Mouse (Mus musculus): ENCODE data around the gene Eepd1. TPM values are rescaled to one million over a fixed set of nuclear protein-coding genes. Genes with fewer than 3 reads are reported as not detected.

The Eepd1 gene
- polyA plus RNA-seq, 1 experiment from 2014 or later = 19.1 TPM

DNA sequence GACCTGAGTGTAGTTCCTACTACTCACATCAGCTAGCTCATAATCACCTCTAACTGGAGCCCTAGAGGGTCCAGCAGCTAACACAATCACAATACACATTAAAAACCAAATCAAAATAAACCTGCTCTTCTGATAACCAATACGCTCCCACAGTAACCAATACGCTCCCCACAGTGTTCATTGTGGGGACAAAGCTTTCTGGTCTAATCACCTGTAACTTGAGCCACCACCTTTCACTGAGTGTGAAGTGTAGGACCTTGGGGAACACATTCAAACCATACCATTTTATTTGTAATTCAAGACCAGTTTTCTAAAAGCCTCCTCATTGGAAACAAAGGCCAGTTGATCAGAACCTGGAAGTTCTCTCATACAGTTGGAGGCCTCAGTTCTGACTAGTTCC, 15.4 kb downstream of the Eepd1 start:
- Histone ChIP-seq H3K9ac (ENCODE audit: low read length) (no peak overlapping the region), H3K36me3 (ENCODE audit: control insufficient read depth, insufficient read depth) (no peaks in the 10 kb centered on the region), H3K9me3 (replicated peaks; ENCODE audit: control insufficient read depth, low read length) (no peaks in the 10 kb centered on the region), H3K27me3 (ENCODE audit: control insufficient read depth, insufficient read depth, low read length) (no peaks in the 10 kb centered on the region), H3K27ac (ENCODE audit: low read length) (no peak overlapping the region), H3K4me1 (ENCODE audit: control insufficient read depth, insufficient read depth, low read length) (peaks cover 29% of the 10 kb centered on the region), H3K4me3 (ENCODE audit: low read length) (no peak overlapping the region), H3K4me2 (ENCODE audit: low read depth, low read length) (no peak overlapping the region)
- WGBS = 95% methylated on average over 2 of the region's 2 CpGs
- ATAC-seq (replicated peaks; ENCODE audit: extremely low read depth, insufficient read depth, low FRiP score) = no peak

DNA sequence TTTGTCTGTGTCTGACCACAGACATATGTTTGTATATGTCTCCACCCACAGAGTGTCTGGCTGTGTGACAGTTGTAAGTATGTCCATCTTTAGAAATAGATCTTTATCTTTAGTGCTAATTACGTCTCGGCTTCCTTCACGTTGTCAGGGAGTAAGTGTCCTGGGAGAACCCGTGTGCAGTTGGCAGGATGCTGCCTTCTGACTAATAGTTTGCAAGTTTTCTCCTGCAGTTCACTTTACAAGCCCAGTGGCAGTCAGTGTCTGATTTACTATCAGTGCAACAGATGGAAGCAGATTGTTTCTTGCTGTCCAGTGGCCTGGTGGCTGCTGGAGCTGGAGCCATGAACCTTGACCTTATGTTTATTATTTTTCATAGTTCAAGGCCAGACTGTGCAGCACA, 17.4 kb downstream of the Eepd1 start:
- H3K4me3 ChIP-seq (ENCODE audit: low read length) = no peak overlapping the region
- peak; percentile 37; the same call in 1 of the 2 replicates for ATAC-seq (replicated peaks; ENCODE audit: extremely low read depth, insufficient read depth, low FRiP score)
- no peaks in the 10 kb centered on the region for H3K9me3 ChIP-seq (replicated peaks; ENCODE audit: control insufficient read depth, low read length)
- H3K36me3 ChIP-seq (ENCODE audit: control insufficient read depth, insufficient read depth) = no peaks in the 10 kb centered on the region
- 14% methylated on average over 4 of the region's 4 CpGs for WGBS
- H3K4me1 ChIP-seq (ENCODE audit: control insufficient read depth, insufficient read depth, low read length) = peaks cover 26% of the 10 kb centered on the region
- no peak overlapping the region for H3K4me2 ChIP-seq (ENCODE audit: low read depth, low read length)
- no peak overlapping the region for H3K27ac ChIP-seq (ENCODE audit: low read length)
- no peak overlapping the region for H3K9ac ChIP-seq (ENCODE audit: low read length)
- no peaks in the 10 kb centered on the region for H3K27me3 ChIP-seq (ENCODE audit: control insufficient read depth, insufficient read depth, low read length)

DNA sequence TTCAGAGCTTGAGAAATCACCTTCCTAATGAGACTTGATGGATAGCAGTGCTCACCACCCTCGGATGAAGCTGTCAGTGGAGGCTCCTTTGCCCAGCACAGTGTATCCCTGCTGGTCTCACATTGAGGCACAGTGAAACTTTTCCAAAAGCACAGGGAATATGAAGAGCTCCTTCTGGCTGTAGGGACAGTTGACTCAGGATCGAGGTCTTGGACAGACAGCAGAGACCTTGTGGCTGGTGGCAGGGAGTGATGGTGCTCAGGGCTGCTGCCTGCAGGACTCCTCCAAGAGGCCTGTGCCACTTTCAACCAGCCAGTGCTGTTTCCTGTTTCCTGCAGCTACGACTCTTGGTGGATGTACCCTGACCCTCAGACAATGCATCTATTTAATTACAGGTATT, 18.0 kb downstream of the Eepd1 start:
- Histone ChIP-seq H3K4me3 (ENCODE audit: low read length) (no peak overlapping the region), H3K9ac (ENCODE audit: low read length) (no peak overlapping the region), H3K4me1 (ENCODE audit: control insufficient read depth, insufficient read depth, low read length) (peaks cover 30% of the 10 kb centered on the region), H3K9me3 (replicated peaks; ENCODE audit: control insufficient read depth, low read length) (no peaks in the 10 kb centered on the region), H3K4me2 (ENCODE audit: low read depth, low read length) (no peak overlapping the region), H3K27me3 (ENCODE audit: control insufficient read depth, insufficient read depth, low read length) (no peaks in the 10 kb centered on the region), H3K27ac (ENCODE audit: low read length) (peak overlapping the region; percentile 52), H3K36me3 (ENCODE audit: control insufficient read depth, insufficient read depth) (no peaks in the 10 kb centered on the region)
- WGBS = 27% methylated on average over 3 of the region's 3 CpGs
- ATAC-seq (replicated peaks; ENCODE audit: extremely low read depth, insufficient read depth, low FRiP score) = no peak

DNA sequence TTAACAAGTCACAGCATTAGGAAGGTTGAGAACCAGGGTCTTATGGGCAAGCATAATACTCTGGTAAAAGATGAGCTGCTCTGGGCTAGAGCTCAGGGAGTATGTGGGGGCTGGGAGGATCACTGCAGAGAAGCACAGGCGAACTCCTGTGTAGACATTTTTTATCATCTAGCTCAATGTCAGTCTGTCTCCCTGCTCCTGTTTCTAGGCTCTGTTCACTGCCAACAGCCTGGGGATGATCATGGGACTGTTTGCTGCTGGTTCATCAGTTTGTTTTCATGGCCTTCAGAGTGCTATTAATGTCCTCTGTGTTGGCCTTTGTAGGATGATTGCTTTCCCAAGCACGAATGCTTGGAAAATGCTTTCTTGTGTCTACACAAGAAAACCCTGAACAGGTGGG, 18.7 kb downstream of the Eepd1 start:
- H3K27ac ChIP-seq (ENCODE audit: low read length) = peak overlapping the region; percentile 52
- H3K9me3 ChIP-seq (replicated peaks; ENCODE audit: control insufficient read depth, low read length) = no peaks in the 10 kb centered on the region
- H3K4me3 ChIP-seq (ENCODE audit: low read length) = no peak overlapping the region
- WGBS = 57% methylated on average over 2 of the region's 2 CpGs
- no peak overlapping the region for H3K9ac ChIP-seq (ENCODE audit: low read length)
- no peak for ATAC-seq (replicated peaks; ENCODE audit: extremely low read depth, insufficient read depth, low FRiP score)
- H3K27me3 ChIP-seq (ENCODE audit: control insufficient read depth, insufficient read depth, low read length) = no peaks in the 10 kb centered on the region
- H3K4me1 ChIP-seq (ENCODE audit: control insufficient read depth, insufficient read depth, low read length) = peaks cover 37% of the 10 kb centered on the region
- no peak overlapping the region for H3K4me2 ChIP-seq (ENCODE audit: low read depth, low read length)
- H3K36me3 ChIP-seq (ENCODE audit: control insufficient read depth, insufficient read depth) = no peaks in the 10 kb centered on the region

DNA sequence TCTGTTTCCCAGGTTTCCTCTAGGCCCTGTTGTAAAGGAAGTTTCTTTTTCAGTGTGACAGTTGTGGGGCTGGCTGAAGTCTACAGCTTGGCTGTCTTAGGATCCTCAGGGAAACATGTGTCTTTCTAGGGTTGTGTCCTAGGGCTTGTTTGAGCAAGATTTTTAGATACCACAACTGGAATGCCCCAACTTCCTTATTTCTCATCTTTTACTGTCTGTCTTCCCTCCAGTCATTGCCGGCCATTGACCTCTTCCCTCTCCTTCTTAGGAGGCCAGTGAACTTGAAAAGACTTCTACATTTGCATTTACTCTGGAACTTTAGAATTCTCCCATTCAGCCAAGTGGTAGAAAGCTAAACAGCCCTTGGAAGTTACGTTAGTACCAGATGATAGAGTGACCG, 27.5 kb downstream of the Eepd1 start:
- no peaks in the 10 kb centered on the region for H3K27me3 ChIP-seq (ENCODE audit: control insufficient read depth, insufficient read depth, low read length)
- 89% methylated on average over 3 of the region's 3 CpGs for whole genome bisulfite sequencing
- no peak overlapping the region for H3K9ac ChIP-seq (ENCODE audit: low read length)
- no peak overlapping the region for H3K27ac ChIP-seq (ENCODE audit: low read length)
- no peak overlapping the region for H3K4me3 ChIP-seq (ENCODE audit: low read length)
- no peak for ATAC-seq (replicated peaks; ENCODE audit: extremely low read depth, insufficient read depth, low FRiP score)
- no peaks in the 10 kb centered on the region for H3K36me3 ChIP-seq (ENCODE audit: control insufficient read depth, insufficient read depth)
- H3K9me3 ChIP-seq (replicated peaks; ENCODE audit: control insufficient read depth, low read length) = no peaks in the 10 kb centered on the region
- peaks cover 45% of the 10 kb centered on the region for H3K4me1 ChIP-seq (ENCODE audit: control insufficient read depth, insufficient read depth, low read length)
- no peak overlapping the region for H3K4me2 ChIP-seq (ENCODE audit: low read depth, low read length)

DNA sequence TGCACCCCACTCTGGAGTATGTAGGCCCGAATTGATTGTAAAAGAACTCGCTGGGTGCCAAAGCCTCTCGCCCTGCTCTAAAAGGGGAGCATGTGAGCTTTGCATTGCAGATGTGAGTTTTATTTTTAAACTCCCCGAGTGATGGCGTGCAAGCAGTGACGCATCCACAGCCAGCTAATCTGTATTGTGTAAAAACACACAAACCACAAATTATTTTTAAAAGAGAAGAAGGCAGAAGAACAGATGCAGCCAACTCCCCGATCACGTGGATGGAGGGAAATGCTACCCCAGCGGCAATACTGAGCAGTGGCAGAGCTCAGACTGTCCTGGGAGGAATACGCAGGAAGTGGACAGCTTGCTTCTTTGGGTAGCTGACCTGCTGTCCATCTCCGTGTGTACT, 29.2 kb downstream of the Eepd1 start:
- no peak for ATAC-seq (replicated peaks; ENCODE audit: extremely low read depth, insufficient read depth, low FRiP score)

DNA sequence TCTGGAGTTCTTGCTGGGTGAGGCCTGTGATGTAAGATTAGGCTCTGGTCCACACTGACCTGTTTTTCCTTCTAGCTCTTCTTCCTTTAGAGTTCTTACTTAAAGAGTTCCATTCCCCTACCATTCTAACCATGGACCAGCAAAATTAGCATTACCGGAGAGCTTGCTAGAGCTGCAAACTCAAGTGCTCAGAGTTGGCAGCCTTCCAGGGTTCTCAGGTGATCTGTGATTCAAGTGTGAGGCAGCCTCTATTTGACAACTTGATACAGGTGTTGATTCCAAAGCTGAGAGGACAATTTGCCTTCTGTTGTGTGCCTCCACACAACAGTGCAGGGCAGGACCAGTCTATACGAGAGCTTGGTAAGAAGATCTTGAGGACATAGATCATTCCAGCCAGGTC, 31.7 kb downstream of the Eepd1 start:
- 39% methylated on average over 2 of the region's 2 CpGs for WGBS
- no peaks in the 10 kb centered on the region for H3K9me3 ChIP-seq (replicated peaks; ENCODE audit: control insufficient read depth, low read length)
- H3K4me3 ChIP-seq (ENCODE audit: low read length) = no peak overlapping the region
- no peak overlapping the region for H3K4me2 ChIP-seq (ENCODE audit: low read depth, low read length)
- 0 out of 2 replicates have a peak overlapping the region, but pooled peaks have one; percentile 9 for H3K9ac ChIP-seq (ENCODE audit: low read length)
- peaks cover 65% of the 10 kb centered on the region for H3K4me1 ChIP-seq (ENCODE audit: control insufficient read depth, insufficient read depth, low read length)
- no peaks in the 10 kb centered on the region for H3K36me3 ChIP-seq (ENCODE audit: control insufficient read depth, insufficient read depth)
- H3K27ac ChIP-seq (ENCODE audit: low read length) = peak overlapping the region; percentile 33
- no peak for ATAC-seq (replicated peaks; ENCODE audit: extremely low read depth, insufficient read depth, low FRiP score)
- no peaks in the 10 kb centered on the region for H3K27me3 ChIP-seq (ENCODE audit: control insufficient read depth, insufficient read depth, low read length)

More for the DNA sequence above, 29.2 kb downstream of the Eepd1 start:
- 55% methylated on average over 11 of the region's 11 CpGs for WGBS
- Histone ChIP-seq H3K36me3 (ENCODE audit: control insufficient read depth, insufficient read depth) (no peaks in the 10 kb centered on the region), H3K9ac (ENCODE audit: low read length) (no peak overlapping the region), H3K4me2 (ENCODE audit: low read depth, low read length) (no peak overlapping the region), H3K27ac (ENCODE audit: low read length) (no peak overlapping the region), H3K4me3 (ENCODE audit: low read length) (no peak overlapping the region), H3K4me1 (ENCODE audit: control insufficient read depth, insufficient read depth, low read length) (peaks cover 41% of the 10 kb centered on the region), H3K9me3 (replicated peaks; ENCODE audit: control insufficient read depth, low read length) (no peaks in the 10 kb centered on the region), H3K27me3 (ENCODE audit: control insufficient read depth, insufficient read depth, low read length) (no peaks in the 10 kb centered on the region)

DNA sequence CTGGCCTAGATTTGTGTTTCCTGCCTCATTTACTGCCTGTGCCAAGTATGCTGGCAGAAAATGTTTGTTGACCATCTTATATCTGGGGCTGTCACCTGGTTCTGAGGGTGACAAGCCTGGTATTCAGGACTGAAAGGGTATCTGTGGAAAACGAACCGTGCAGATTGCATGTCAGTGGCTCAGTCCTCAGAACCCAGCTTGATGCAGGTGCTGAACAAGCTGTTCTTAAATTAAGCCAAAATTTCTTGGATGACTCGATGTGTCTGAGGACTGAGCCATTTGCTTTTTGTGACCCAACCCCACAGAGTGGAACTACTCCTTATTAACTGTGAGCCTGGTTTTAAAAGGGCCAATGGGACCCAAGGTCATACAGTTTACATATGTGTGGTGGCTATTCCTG, 32.2 kb downstream of the Eepd1 start:
- Histone ChIP-seq H3K4me3 (ENCODE audit: low read length) (no peak overlapping the region), H3K9me3 (replicated peaks; ENCODE audit: control insufficient read depth, low read length) (no peaks in the 10 kb centered on the region), H3K4me1 (ENCODE audit: control insufficient read depth, insufficient read depth, low read length) (peaks cover 69% of the 10 kb centered on the region), H3K27ac (ENCODE audit: low read length) (peak overlapping the region; percentile 33), H3K4me2 (ENCODE audit: low read depth, low read length) (no peak overlapping the region), H3K9ac (ENCODE audit: low read length) (no peak overlapping the region), H3K36me3 (ENCODE audit: control insufficient read depth, insufficient read depth) (no peaks in the 10 kb centered on the region), H3K27me3 (ENCODE audit: control insufficient read depth, insufficient read depth, low read length) (no peaks in the 10 kb centered on the region)
- WGBS = 54% methylated on average over 3 of the region's 3 CpGs
- ATAC-seq (replicated peaks; ENCODE audit: extremely low read depth, insufficient read depth, low FRiP score) = no peak

DNA sequence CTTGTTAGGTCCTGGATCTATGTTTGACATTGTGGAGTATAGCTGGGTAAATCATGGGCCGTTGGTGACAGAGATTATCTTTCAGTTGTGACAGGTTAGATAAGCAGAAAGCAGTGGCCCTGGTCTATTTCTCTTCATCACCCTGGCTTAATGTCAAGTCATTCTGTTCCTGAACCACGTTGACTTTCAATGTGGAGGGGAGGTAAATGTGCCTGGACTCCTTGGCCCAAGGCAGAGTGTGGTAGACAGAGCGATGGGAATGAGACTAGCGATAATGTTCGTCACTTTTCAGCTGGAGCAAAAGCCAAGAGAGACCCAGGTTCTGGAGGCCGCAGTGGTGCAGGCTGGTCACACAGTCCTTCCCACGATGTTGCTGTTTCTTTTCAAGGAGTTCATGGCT, 35.3 kb downstream of the Eepd1 start:
- no peaks in the 10 kb centered on the region for H3K9me3 ChIP-seq (replicated peaks; ENCODE audit: control insufficient read depth, low read length)
- peak overlapping the region; percentile 71 for H3K27ac ChIP-seq (ENCODE audit: low read length)
- no peak overlapping the region for H3K4me2 ChIP-seq (ENCODE audit: low read depth, low read length)
- WGBS = 33% methylated on average over 7 of the region's 7 CpGs
- peaks cover 77% of the 10 kb centered on the region for H3K4me1 ChIP-seq (ENCODE audit: control insufficient read depth, insufficient read depth, low read length)
- no peak overlapping the region for H3K4me3 ChIP-seq (ENCODE audit: low read length)
- no peaks in the 10 kb centered on the region for H3K27me3 ChIP-seq (ENCODE audit: control insufficient read depth, insufficient read depth, low read length)
- no peaks in the 10 kb centered on the region for H3K36me3 ChIP-seq (ENCODE audit: control insufficient read depth, insufficient read depth)
- ATAC-seq (replicated peaks; ENCODE audit: extremely low read depth, insufficient read depth, low FRiP score) = peak; percentile 45; the same call in 1 of the 2 replicates
- no peak overlapping the region for H3K9ac ChIP-seq (ENCODE audit: low read length)

DNA sequence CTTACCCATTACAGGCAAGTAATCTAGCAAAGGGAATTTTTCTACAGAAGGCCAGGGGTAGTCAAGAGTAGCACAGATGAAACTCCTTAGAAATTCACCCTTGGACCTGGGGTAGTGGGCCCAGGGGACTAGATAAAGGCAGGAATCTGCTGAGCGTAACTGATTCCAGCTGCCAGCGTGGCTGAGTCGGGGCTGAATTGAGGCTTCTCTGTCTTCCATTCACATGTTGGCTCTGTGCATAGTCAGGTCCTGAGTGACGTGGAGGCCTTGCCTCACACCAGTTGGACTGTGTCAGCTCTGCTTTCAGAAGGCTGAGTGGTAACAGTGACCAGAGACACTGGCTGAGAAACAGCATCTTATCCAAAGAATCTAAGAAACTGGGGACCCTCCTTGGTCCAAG, 36.6 kb downstream of the Eepd1 start:
- 41% methylated on average over 4 of the region's 4 CpGs for WGBS
- Histone ChIP-seq H3K9me3 (replicated peaks; ENCODE audit: control insufficient read depth, low read length) (no peaks in the 10 kb centered on the region), H3K27ac (ENCODE audit: low read length) (no peak overlapping the region), H3K36me3 (ENCODE audit: control insufficient read depth, insufficient read depth) (no peaks in the 10 kb centered on the region), H3K4me1 (ENCODE audit: control insufficient read depth, insufficient read depth, low read length) (peaks cover 66% of the 10 kb centered on the region), H3K27me3 (ENCODE audit: control insufficient read depth, insufficient read depth, low read length) (no peaks in the 10 kb centered on the region), H3K4me2 (ENCODE audit: low read depth, low read length) (no peak overlapping the region), H3K9ac (ENCODE audit: low read length) (no peak overlapping the region), H3K4me3 (ENCODE audit: low read length) (no peak overlapping the region)
- ATAC-seq (replicated peaks; ENCODE audit: extremely low read depth, insufficient read depth, low FRiP score) = no peak
